Mouse (Mus musculus) C2C12 (cell line): Measurements from ENCODE around the gene Usp32.

Experiments
- CTCF ChIP-seq: IDR thresholded peaks from one replicate; pipeline ENCODE4 v1.5.1; 2011; ENCODE audit not compliant: control insufficient read depth, insufficient read depth, insufficient read length
- FOSL1 ChIP-seq: IDR thresholded peaks from one replicate; pipeline ENCODE4 v1.8.0; 2011; ENCODE audit warnings: mild to moderate bottlenecking, low read length; ENCODE audit not compliant: poor library complexity, insufficient read depth, severe bottlenecking

GRCm38 (mm10) chr11:84980697-84981096 lies 159.3 kb downstream of the Usp32 start:
- TF ChIP-seq FOSL1 (no peak), CTCF (no peak)
